Mouse (Mus musculus): ENCODE results near the gene Pawr. TPM values are rescaled to one million over a fixed set of nuclear protein-coding genes. Genes with fewer than 3 reads are reported as not detected.

Gene Pawr
- total RNA-seq, 2 experiments from 2014 or later, result 3.9 to 4.1 TPM

- no peak for DNase-seq
- intact Hi-C loops (cut with DNase I), result no loop called here
Observed at GRCm38 (mm10) chr10:108384153-108384769, 52.3 kb downstream of the Pawr start.

- no peak for DNase-seq
- intact Hi-C loops (cut with DNase I), result no loop called here
Observed at GRCm38 (mm10) chr10:108385480-108385955, 53.6 kb downstream of the Pawr start.

GRCm38 (mm10) chr10:108388410-108388915 lies 56.5 kb downstream of the Pawr start:
- no peak for DNase-seq
- intact Hi-C loops (cut with DNase I), result no loop called here

- no peak for DNase-seq
- intact Hi-C loops (cut with DNase I), result no loop called here
Observed at GRCm38 (mm10) chr10:108389178-108389926, 57.4 kb downstream of the Pawr start.

- intact Hi-C loops (cut with DNase I), result no loop called here
- DNase-seq, result peak in 1 of 2 experiments; percentile 6
Observed at GRCm38 (mm10) chr10:108389927-108390287, 58.0 kb downstream of the Pawr start.

- intact Hi-C loops (cut with DNase I), result no loop called here
- no peak for DNase-seq
Observed at GRCm38 (mm10) chr10:108391370-108391902, 59.5 kb downstream of the Pawr start.

GRCm38 (mm10) chr10:108392151-108392550 lies 60.2 kb downstream of the Pawr start:
- intact Hi-C loops (cut with DNase I), result no loop called here
- DNase-seq, result no peak

GRCm38 (mm10) chr10:108394306-108394705 lies 62.4 kb downstream of the Pawr start:
- intact Hi-C loops (cut with DNase I), result no loop called here
- no peak for DNase-seq

GRCm38 (mm10) chr10:108395229-108395628 lies 63.3 kb downstream of the Pawr start:
- no peak for DNase-seq
- intact Hi-C loops (cut with DNase I), result no loop called here

GRCm38 (mm10) chr10:108395647-108396046 lies 63.7 kb downstream of the Pawr start:
- intact Hi-C loops (cut with DNase I), result no loop called here
- no peak for DNase-seq

- DNase-seq, result no peak
- intact Hi-C loops (cut with DNase I), result no loop called here
Observed at GRCm38 (mm10) chr10:108402751-108403150, 70.8 kb downstream of the Pawr start.

GRCm38 (mm10) chr10:108403366-108403865 lies 71.5 kb downstream of the Pawr start:
- no peak for DNase-seq
- intact Hi-C loops (cut with DNase I), result no loop called here

GRCm38 (mm10) chr10:108404087-108404486 lies 72.2 kb downstream of the Pawr start:
- DNase-seq, result no peak
- intact Hi-C loops (cut with DNase I), result no loop called here

- intact Hi-C loops (cut with DNase I), result no loop called here
Observed at GRCm38 (mm10) chr10:108405076-108405475, 73.2 kb downstream of the Pawr start.

GRCm38 (mm10) chr10:108405931-108406330 lies 74.0 kb downstream of the Pawr start:
- no peak for DNase-seq
- intact Hi-C loops (cut with DNase I), result no loop called here

More at GRCm38 (mm10) chr10:108405076-108405475, 73.2 kb downstream of the Pawr start:
- DNase-seq, result no peak

GRCm38 (mm10) chr10:108406798-108407754 lies 75.2 kb downstream of the Pawr start:
- intact Hi-C loops (cut with DNase I), result no loop called here

GRCm38 (mm10) chr10:108408025-108408424 lies 76.1 kb downstream of the Pawr start:
- DNase-seq, result no peak
- intact Hi-C loops (cut with DNase I), result no loop called here

More at GRCm38 (mm10) chr10:108406798-108407754, 75.2 kb downstream of the Pawr start:
- DNase-seq, result no peak

- intact Hi-C loops (cut with DNase I), result no loop called here
- no peak for DNase-seq
Observed at GRCm38 (mm10) chr10:108408437-108408836, 76.5 kb downstream of the Pawr start.

- DNase-seq, result no peak
- intact Hi-C loops (cut with DNase I), result no loop called here
Observed at GRCm38 (mm10) chr10:108408986-108409385, 77.1 kb downstream of the Pawr start.

GRCm38 (mm10) chr10:108409529-108409928 lies 77.6 kb downstream of the Pawr start:
- DNase-seq, result no peak
- intact Hi-C loops (cut with DNase I), result no loop called here

Data from heart, postnatal 10 days (tissue).